20 mouse cellular contexts compared by ENCODE assay signal in genomic region chr2:136947500-136947899, GRCm38 (mm10). TPM values are rescaled to one million over a fixed set of nuclear protein-coding genes. Genes with fewer than 3 reads are reported as not detected.
DNase-seq lines count a peak whose midpoint lies in the region; ATAC-seq and TF ChIP-seq lines count a peak whose summit lies in the region.
"Had no signal": no experiment of that assay in that cellular context is flagged by ENCODE, and none has a peak within 500 bp of the region (broad histone marks: within the 10 kb centered on the region; RNA-seq: fewer than 3 reads in every experiment).

No protein-coding gene starts in this region.

- no peak overlapping the region for H3K4me3 ChIP-seq in limb, embryonic 13.5 days
- no peak overlapping the region for H3K4me3 ChIP-seq in limb, embryonic 10.5 days
- H3K4me3 ChIP-seq in lung, postnatal 0 days (ENCODE audit: low read depth, low read length) = no peak overlapping the region
- H3K4me3 ChIP-seq in limb, embryonic 14.5 days (replicated peaks; ENCODE audit: low read length) = no peak overlapping the region
- H3K4me3 ChIP-seq: layer of hippocampus, adult 2 months; liver, embryonic 15.5 days; midbrain, embryonic 10.5 days; midbrain, embryonic 15.5 days had no signal

- H3K4me2 ChIP-seq in limb, embryonic 13.5 days (replicated peaks) = no peak overlapping the region
- H3K4me2 ChIP-seq in lung, postnatal 0 days (replicated peaks; ENCODE audit: low read depth, low read length) = no peak overlapping the region
- H3K4me2 ChIP-seq in limb, embryonic 14.5 days (replicated peaks; ENCODE audit: low read depth, low read length, severe bottlenecking) = no peak overlapping the region
- H3K4me2 ChIP-seq: heart, embryonic 11.5 days; hindbrain, embryonic 14.5 days; liver, embryonic 15.5 days; midbrain, embryonic 15.5 days had no signal

- H3K27ac ChIP-seq in limb, embryonic 13.5 days = no peak overlapping the region
- no peak overlapping the region for H3K27ac ChIP-seq in limb, embryonic 10.5 days
- no peak overlapping the region for H3K27ac ChIP-seq in lung, postnatal 0 days (ENCODE audit: low read length)
- no peak overlapping the region for H3K27ac ChIP-seq in limb, embryonic 14.5 days (replicated peaks; ENCODE audit: low read depth, low read length)
- H3K27ac ChIP-seq: hindbrain, embryonic 14.5 days; liver, embryonic 15.5 days; midbrain, embryonic 10.5 days had no signal

- no peaks in the 10 kb centered on the region for H3K9me3 ChIP-seq in limb, embryonic 13.5 days
- H3K9me3 ChIP-seq in limb, embryonic 10.5 days (replicated peaks) = no peaks in the 10 kb centered on the region
- H3K9me3 ChIP-seq in lung, postnatal 0 days (ENCODE audit: low read length) = no peaks in the 10 kb centered on the region
- no peaks in the 10 kb centered on the region for H3K9me3 ChIP-seq in limb, embryonic 14.5 days (ENCODE audit: control insufficient read depth, low read length)
- H3K9me3 ChIP-seq: liver, embryonic 15.5 days; midbrain, embryonic 10.5 days; midbrain, embryonic 15.5 days had no signal

- no peak for TF ChIP-seq CTCF in lung, postnatal 0 days (IDR thresholded peaks at IDR 0.05)

- H3K4me1 ChIP-seq in limb, embryonic 13.5 days = peaks cover 30% of the 10 kb centered on the region
- H3K4me1 ChIP-seq in limb, embryonic 10.5 days = peaks cover 14% of the 10 kb centered on the region
- H3K4me1 ChIP-seq in lung, postnatal 0 days (ENCODE audit: insufficient read depth, low read depth, low read length) = peaks cover 18% of the 10 kb centered on the region; the same call in 1 of the 2 replicates
- peaks cover 10% of the 10 kb centered on the region for H3K4me1 ChIP-seq in limb, embryonic 14.5 days (ENCODE audit: control insufficient read depth, insufficient read depth, low read length)
- H3K4me1 ChIP-seq: midbrain, embryonic 10.5 days; midbrain, embryonic 15.5 days had no signal

- H3K9ac ChIP-seq in limb, embryonic 13.5 days = no peak overlapping the region
- H3K9ac ChIP-seq in lung, postnatal 0 days (replicated peaks; ENCODE audit: low read depth) = no peak overlapping the region
- H3K9ac ChIP-seq in limb, embryonic 14.5 days (ENCODE audit: low read depth, low read length, severe bottlenecking) = no peak overlapping the region
- H3K9ac ChIP-seq: hindbrain, embryonic 14.5 days; liver, embryonic 15.5 days; midbrain, embryonic 15.5 days had no signal

- 51% methylated on average over 4 of the region's 4 CpGs for WGBS in limb, embryonic 13.5 days
- 78% methylated on average over 4 of the region's 4 CpGs for WGBS in limb, embryonic 10.5 days
- WGBS in lung, postnatal 0 days = 45% methylated on average over 4 of the region's 4 CpGs
- 58% methylated on average over 4 of the region's 4 CpGs for WGBS in limb, embryonic 14.5 days

- peak; percentile 48; the same call in 1 of the 2 replicates for ATAC-seq in limb, embryonic 13.5 days (ENCODE audit: low FRiP score, low read depth)
- peak; percentile 35 for ATAC-seq in lung, postnatal 0 days
- peak; percentile 28; the same call in 1 of the 2 replicates for ATAC-seq in limb, embryonic 14.5 days (ENCODE audit: low FRiP score, low read depth)
- ATAC-seq: CD4-positive, CD25-positive, alpha-beta regulatory T cell, adult 4 months; forebrain, embryonic 14.5 days; midbrain, embryonic 15.5 days had no signal

- no peak for DNase-seq in limb, embryonic 10.5 days (ENCODE audit: low spot score)
- no peak for DNase-seq in lung, postnatal 0 days (ENCODE audit: low spot score)
- DNase-seq in lung, postnatal 36 days = no peak
- no peak for DNase-seq in limb, embryonic 14.5 days (ENCODE audit: low spot score)
- no peak for DNase-seq in layer of hippocampus, postnatal 25 days (ENCODE audit: extremely low spot score in 1 of 2, low spot score in 1 of 2)
- DNase-seq in spleen, adult 18-20 months = no peak
- DNase-seq: cerebellum, adult 2 months; cerebellum, postnatal 14 days; liver; right cerebral cortex, postnatal 25 days; thymus, postnatal 4 days had no signal

- H3K36me3 ChIP-seq in limb, embryonic 13.5 days = no peaks in the 10 kb centered on the region
- H3K36me3 ChIP-seq in limb, embryonic 10.5 days = no peaks in the 10 kb centered on the region
- no peaks in the 10 kb centered on the region for H3K36me3 ChIP-seq in lung, postnatal 0 days (ENCODE audit: insufficient read depth, low read length)
- H3K36me3 ChIP-seq in limb, embryonic 14.5 days (ENCODE audit: control insufficient read depth, insufficient read depth, low read length) = no peaks in the 10 kb centered on the region
- H3K36me3 ChIP-seq: liver, embryonic 15.5 days; midbrain, embryonic 10.5 days; midbrain, embryonic 15.5 days had no signal

- no peaks in the 10 kb centered on the region for H3K27me3 ChIP-seq in limb, embryonic 13.5 days
- H3K27me3 ChIP-seq in limb, embryonic 10.5 days (ENCODE audit: low read depth, poor library complexity, severe bottlenecking) = no peaks in the 10 kb centered on the region
- H3K27me3 ChIP-seq in lung, postnatal 0 days (replicated peaks; ENCODE audit: insufficient read depth, low read length) = no peaks in the 10 kb centered on the region
- no peaks in the 10 kb centered on the region for H3K27me3 ChIP-seq in limb, embryonic 14.5 days (ENCODE audit: control insufficient read depth, insufficient read depth, low read length)
- H3K27me3 ChIP-seq: liver, embryonic 15.5 days; midbrain, embryonic 15.5 days had no signal

- TF ChIP-seq POLR2A in limb, embryonic 14.5 days (IDR thresholded peaks at IDR 0.05; ENCODE audit: borderline replicate concordance, extremely low read depth, insufficient read depth, insufficient read length) = no peak

- no peak for TF ChIP-seq EP300 in lung, postnatal 0 days (IDR thresholded peaks at IDR 0.05)

RNA-seq across cellular contexts. Expression of gene AL731706.1, which starts 56.3 kb away (rescaled TPM):
- 31.1 and 33.7 TPM in 2 replicates for polyA plus RNA-seq in limb, embryonic 13.5 days (2015; fragmentation: Nextera tagmentation; extraction: Ambion mirVana)
- 18.9 and 21.7 TPM in 2 replicates for polyA plus RNA-seq in limb, embryonic 10.5 days (2016; fragmentation: Nextera tagmentation; extraction: Ambion mirVana)
- 24.3 and 24.8 TPM in 2 replicates for polyA plus RNA-seq in lung, postnatal 0 days (2015; fragmentation: Nextera tagmentation; extraction: Ambion mirVana)
- 14.4 and 17.4 TPM in 2 replicates for polyA plus RNA-seq in limb, embryonic 14.5 days (2012; rRNA removed)
- polyA plus RNA-seq in limb, embryonic 14.5 days (2014; fragmentation: Nextera tagmentation; extraction: Ambion mirVana) = 33.3 and 37.8 TPM in 2 replicates
- 10 to 100 TPM; 11.0 to 22.4 TPM for total RNA-seq in layer of hippocampus, postnatal 25 days (2021)

RNA-seq across cellular contexts. Expression of gene Mkks, which starts 56.3 kb away (rescaled TPM):
- polyA plus RNA-seq in limb, embryonic 13.5 days (2015; fragmentation: Nextera tagmentation; extraction: Ambion mirVana) = 13.8 and 15.5 TPM in 2 replicates
- polyA plus RNA-seq in limb, embryonic 10.5 days (2016; fragmentation: Nextera tagmentation; extraction: Ambion mirVana) = 11.8 and 12.4 TPM in 2 replicates
- polyA plus RNA-seq in lung, postnatal 0 days (2015; fragmentation: Nextera tagmentation; extraction: Ambion mirVana) = 6.7 and 7.6 TPM in 2 replicates
- polyA plus RNA-seq in limb, embryonic 14.5 days (2012; rRNA removed) = 9.9 and 10.7 TPM in 2 replicates
- 12.6 and 12.7 TPM in 2 replicates for polyA plus RNA-seq in limb, embryonic 14.5 days (2014; fragmentation: Nextera tagmentation; extraction: Ambion mirVana)
- 10 to 100 TPM; 21.1 to 30.6 TPM for total RNA-seq in layer of hippocampus, postnatal 25 days (2021)

RNA-seq across cellular contexts. Expression of gene Slx4ip, which starts 56.5 kb away (rescaled TPM):
- polyA plus RNA-seq in limb, embryonic 13.5 days (2015; fragmentation: Nextera tagmentation; extraction: Ambion mirVana) = 7.6 and 9.2 TPM in 2 replicates
- polyA plus RNA-seq in limb, embryonic 10.5 days (2016; fragmentation: Nextera tagmentation; extraction: Ambion mirVana) = 6.1 and 7.4 TPM in 2 replicates
- polyA plus RNA-seq in lung, postnatal 0 days (2015; fragmentation: Nextera tagmentation; extraction: Ambion mirVana) = 3.1 and 3.2 TPM in 2 replicates
- 3.0 and 3.4 TPM in 2 replicates for polyA plus RNA-seq in limb, embryonic 14.5 days (2012; rRNA removed)
- polyA plus RNA-seq in limb, embryonic 14.5 days (2014; fragmentation: Nextera tagmentation; extraction: Ambion mirVana) = 5.3 and 6.6 TPM in 2 replicates
- total RNA-seq in layer of hippocampus, postnatal 25 days (2021) = 1 to 10 TPM; 6.7 to 8.1 TPM
